Mouse (Mus musculus) cortical plate, adult 2 months (tissue): ENCODE data around the gene Ifngr2.

ENCODE experiments used
- CTCF ChIP-seq: fragments of 200-500 bp; IDR thresholded peaks from 2 replicates; pipeline ENCODE4 v1.5.1; 2011; ENCODE audit warnings: mild to moderate bottlenecking, control low read depth, low read length; ENCODE audit not compliant: insufficient read depth; ENCODE audit errors: extremely low read depth
- POLR2A ChIP-seq: fragments of 200-500 bp; IDR thresholded peaks from 2 replicates; pipeline ENCODE4 v1.6.1; 2011; ENCODE audit warnings: mild to moderate bottlenecking, low read length, control low read depth; ENCODE audit not compliant: insufficient read depth; ENCODE audit errors: extremely low read depth

DNA sequence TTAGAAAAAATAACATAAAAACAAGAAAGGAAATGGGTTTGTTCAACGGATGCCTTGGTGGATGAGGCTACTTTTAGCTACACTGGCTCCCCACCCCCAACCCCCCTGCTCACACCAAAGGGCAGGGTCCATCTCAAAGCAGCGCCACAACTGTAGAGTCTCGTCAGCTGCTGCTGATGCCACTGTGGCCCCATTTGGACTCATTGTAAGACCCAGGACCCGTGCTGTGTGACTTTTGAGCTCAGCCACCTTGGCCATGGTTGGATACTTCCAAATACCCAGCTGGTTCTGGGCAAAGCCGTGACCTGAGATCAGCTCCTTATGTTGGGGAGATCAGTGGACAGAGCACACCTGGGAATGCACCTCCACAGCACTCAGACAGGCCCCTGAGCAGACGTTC is 33.8 kb upstream of the Ifngr2 start:
- TF ChIP-seq CTCF = no peak
- TF ChIP-seq POLR2A = no peak
